Mouse (Mus musculus) macrophage (primary cell): ENCODE measurements around the gene Ppp3ca. TPM values are rescaled to one million over a fixed set of nuclear protein-coding genes. Genes with fewer than 3 reads are reported as not detected.

Source experiments
- H3K27ac ChIP-seq: fragments of 350-480 bp; formaldehyde crosslinking; 2 replicates; pipeline ENCODE4 v1.9.0; 2021
- H3K36me3 ChIP-seq: fragments of 350-480 bp; formaldehyde crosslinking; 2 replicates; pipeline ENCODE4 v1.9.0; 2021; ENCODE audit errors: inconsistent target
- H3K4me3 ChIP-seq: fragments of 350-480 bp; formaldehyde crosslinking; 2 replicates; pipeline ENCODE4 v1.9.0; 2021; ENCODE audit errors: inconsistent target
- H3K79me2 ChIP-seq: fragments of 350-480 bp; formaldehyde crosslinking; 2 replicates; pipeline ENCODE4 v1.9.0; 2021; ENCODE audit errors: inconsistent target
- WGBS: methylation state at CpG from one replicate; pipeline ENCODE4 v1.1.7; 2026; ENCODE audit warnings: inconsistent platforms; ENCODE audit not compliant: missing documents; 5-methylcytosine and 5-hydroxymethylcytosine counted together
- polyA plus RNA-seq: library from polyadenylated mRNA; stranded (reverse); fragments of 250-400 nt; gene quantifications from 3 replicates; pipeline ENCODE4 v1.2.4, GENCODE M21; 2018; ENCODE audit warnings: inconsistent platforms

The Ppp3ca gene
- polyA plus RNA-seq, 1 experiment from 2014 or later, result 79.9 TPM

GRCm38 (mm10) chr3:136837589-136837988 lies 167.7 kb downstream of the Ppp3ca start:
- Histone ChIP-seq H3K79me2 (peaks cover 76% of the 10 kb centered on the region; the same call in 1 of the 2 replicates), H3K4me3 (no peak overlapping the region), H3K27ac (no peak overlapping the region), H3K36me3 (no peaks in the 10 kb centered on the region)
- 92% methylated on average over 3 of the region's 3 CpGs for WGBS

GRCm38 (mm10) chr3:136841282-136841681 lies 171.4 kb downstream of the Ppp3ca start:
- WGBS, result 89% methylated on average over 3 of the region's 3 CpGs
- Histone ChIP-seq H3K36me3 (no peaks in the 10 kb centered on the region), H3K79me2 (peaks cover 55% of the 10 kb centered on the region; the same call in 1 of the 2 replicates)

GRCm38 (mm10) chr3:136842384-136842783 lies 172.5 kb downstream of the Ppp3ca start:
- Histone ChIP-seq H3K4me3 (no peak overlapping the region), H3K27ac (no peak overlapping the region), H3K79me2 (peaks cover 58% of the 10 kb centered on the region; the same call in 1 of the 2 replicates), H3K36me3 (no peaks in the 10 kb centered on the region)
- 100% methylated on average over 1 of the region's 1 CpGs for WGBS

More at GRCm38 (mm10) chr3:136841282-136841681, 171.4 kb downstream of the Ppp3ca start:
- H3K4me3 ChIP-seq, result no peak overlapping the region
- H3K27ac ChIP-seq, result no peak overlapping the region

GRCm38 (mm10) chr3:136843811-136844491 lies 174.0 kb downstream of the Ppp3ca start:
- H3K4me3 ChIP-seq, result no peak overlapping the region
- 88% methylated on average over 7 of the region's 7 CpGs for WGBS
- H3K27ac ChIP-seq, result no peak overlapping the region
- H3K79me2 ChIP-seq, result peaks cover 43% of the 10 kb centered on the region; the same call in 1 of the 2 replicates
- H3K36me3 ChIP-seq, result no peaks in the 10 kb centered on the region

- WGBS, result 100% methylated on average over 1 of the region's 1 CpGs
- Histone ChIP-seq H3K36me3 (no peaks in the 10 kb centered on the region), H3K79me2 (peaks cover 59% of the 10 kb centered on the region; the same call in 1 of the 2 replicates), H3K27ac (no peak overlapping the region), H3K4me3 (no peak overlapping the region)
These were observed 179.1 kb downstream of the Ppp3ca start for GRCm38 (mm10) chr3:136849035-136849434.

- H3K36me3 ChIP-seq, result no peaks in the 10 kb centered on the region
- H3K79me2 ChIP-seq, result peaks cover 78% of the 10 kb centered on the region; the same call in 1 of the 2 replicates
- no peak overlapping the region for H3K27ac ChIP-seq
- 100% methylated on average over 6 of the region's 6 CpGs for WGBS
- H3K4me3 ChIP-seq, result no peak overlapping the region
These were observed 183.0 kb downstream of the Ppp3ca start for GRCm38 (mm10) chr3:136852921-136853320.

GRCm38 (mm10) chr3:136853596-136853995 lies 183.7 kb downstream of the Ppp3ca start:
- no peak overlapping the region for H3K4me3 ChIP-seq
- WGBS, result 88% methylated on average over 4 of the region's 4 CpGs
- peaks cover 83% of the 10 kb centered on the region; the same call in 1 of the 2 replicates for H3K79me2 ChIP-seq
- no peak overlapping the region for H3K27ac ChIP-seq
- H3K36me3 ChIP-seq, result no peaks in the 10 kb centered on the region

- Histone ChIP-seq H3K79me2 (peaks cover 90% of the 10 kb centered on the region; the same call in 1 of the 2 replicates), H3K27ac (no peak overlapping the region)
- WGBS, result 90% methylated on average over 4 of the region's 4 CpGs
These were observed 186.1 kb downstream of the Ppp3ca start for GRCm38 (mm10) chr3:136855996-136856395.

GRCm38 (mm10) chr3:136862051-136862837 lies 192.3 kb downstream of the Ppp3ca start:
- 86% methylated on average over 11 of the region's 11 CpGs for WGBS
- Histone ChIP-seq H3K36me3 (no peaks in the 10 kb centered on the region), H3K79me2 (peaks cover 85% of the 10 kb centered on the region; the same call in 1 of the 2 replicates), H3K4me3 (no peak overlapping the region), H3K27ac (no peak overlapping the region)

More at GRCm38 (mm10) chr3:136855996-136856395, 186.1 kb downstream of the Ppp3ca start:
- Histone ChIP-seq H3K4me3 (no peak overlapping the region), H3K36me3 (no peaks in the 10 kb centered on the region)

- H3K4me3 ChIP-seq, result no peak overlapping the region
- H3K36me3 ChIP-seq, result peaks cover under 1% of the 10 kb centered on the region; the same call in 1 of the 2 replicates
- no peak overlapping the region for H3K27ac ChIP-seq
- H3K79me2 ChIP-seq, result peaks cover 79% of the 10 kb centered on the region; the same call in 1 of the 2 replicates
- 94% methylated on average over 5 of the region's 5 CpGs for WGBS
These were observed 193.2 kb downstream of the Ppp3ca start for GRCm38 (mm10) chr3:136863127-136863526.

- Histone ChIP-seq H3K27ac (no peak overlapping the region), H3K4me3 (no peak overlapping the region), H3K79me2 (peaks cover 68% of the 10 kb centered on the region; the same call in 1 of the 2 replicates), H3K36me3 (peaks cover 8% of the 10 kb centered on the region; the same call in 1 of the 2 replicates)
These were observed 194.4 kb downstream of the Ppp3ca start for GRCm38 (mm10) chr3:136864306-136864705.

GRCm38 (mm10) chr3:136865176-136865859 lies 195.4 kb downstream of the Ppp3ca start:
- Histone ChIP-seq H3K27ac (no peak overlapping the region), H3K36me3 (peaks cover 9% of the 10 kb centered on the region; the same call in 1 of the 2 replicates), H3K79me2 (peaks cover 58% of the 10 kb centered on the region; the same call in 1 of the 2 replicates), H3K4me3 (no peak overlapping the region)
- WGBS, result 98% methylated on average over 4 of the region's 4 CpGs

GRCm38 (mm10) chr3:136866095-136866494 lies 196.2 kb downstream of the Ppp3ca start:
- Histone ChIP-seq H3K79me2 (peaks cover 57% of the 10 kb centered on the region; the same call in 1 of the 2 replicates), H3K36me3 (peaks cover 9% of the 10 kb centered on the region; the same call in 1 of the 2 replicates), H3K4me3 (no peak overlapping the region), H3K27ac (no peak overlapping the region)
- WGBS, result 90% methylated on average over 3 of the region's 3 CpGs

GRCm38 (mm10) chr3:136866571-136866970 lies 196.6 kb downstream of the Ppp3ca start:
- Histone ChIP-seq H3K36me3 (peaks cover 9% of the 10 kb centered on the region), H3K79me2 (peaks cover 56% of the 10 kb centered on the region; the same call in 1 of the 2 replicates), H3K27ac (no peak overlapping the region), H3K4me3 (no peak overlapping the region)
- WGBS, result 29% methylated on average over 3 of the region's 3 CpGs
